Mouse (Mus musculus): ENCODE results near the gene Osbpl3.

DNA sequence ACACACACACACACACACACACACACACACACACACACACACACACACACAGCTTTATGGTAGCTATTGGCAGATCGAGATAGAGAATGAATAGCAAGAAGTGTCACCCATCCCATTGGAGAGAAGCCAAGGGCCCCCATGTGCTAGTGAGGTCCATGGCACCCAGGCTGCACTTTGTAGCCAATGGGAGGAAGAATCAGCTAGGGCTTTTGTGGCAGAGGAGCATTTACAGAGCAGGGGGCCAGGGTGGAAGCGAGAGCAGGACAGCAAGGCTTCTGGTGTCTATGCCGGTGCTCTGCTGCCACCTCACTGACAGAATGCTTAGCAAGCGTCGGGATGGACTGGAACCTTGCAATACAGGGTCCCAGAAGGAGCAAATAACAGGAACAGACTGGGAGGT is 200.6 kb downstream of the Osbpl3 start:
- no peak for TF ChIP-seq CTCF (IDR thresholded peaks at IDR 0.05)
- TF ChIP-seq POLR2A (IDR thresholded peaks at IDR 0.05; ENCODE audit: insufficient read depth, low read depth, low read length), result no peak
- TF ChIP-seq EP300 (IDR thresholded peaks at IDR 0.05; ENCODE audit: insufficient read depth, low read depth, low read length), result no peak
